Mouse (Mus musculus): ENCODE measurements at regions not wholly inside any gene's neighbourhood (a gene's known extent, or its start where the extent isn't known, plus 50 kb on each side); places are given as distances from the start of the nearest gene placed in this dataset.

DNA sequence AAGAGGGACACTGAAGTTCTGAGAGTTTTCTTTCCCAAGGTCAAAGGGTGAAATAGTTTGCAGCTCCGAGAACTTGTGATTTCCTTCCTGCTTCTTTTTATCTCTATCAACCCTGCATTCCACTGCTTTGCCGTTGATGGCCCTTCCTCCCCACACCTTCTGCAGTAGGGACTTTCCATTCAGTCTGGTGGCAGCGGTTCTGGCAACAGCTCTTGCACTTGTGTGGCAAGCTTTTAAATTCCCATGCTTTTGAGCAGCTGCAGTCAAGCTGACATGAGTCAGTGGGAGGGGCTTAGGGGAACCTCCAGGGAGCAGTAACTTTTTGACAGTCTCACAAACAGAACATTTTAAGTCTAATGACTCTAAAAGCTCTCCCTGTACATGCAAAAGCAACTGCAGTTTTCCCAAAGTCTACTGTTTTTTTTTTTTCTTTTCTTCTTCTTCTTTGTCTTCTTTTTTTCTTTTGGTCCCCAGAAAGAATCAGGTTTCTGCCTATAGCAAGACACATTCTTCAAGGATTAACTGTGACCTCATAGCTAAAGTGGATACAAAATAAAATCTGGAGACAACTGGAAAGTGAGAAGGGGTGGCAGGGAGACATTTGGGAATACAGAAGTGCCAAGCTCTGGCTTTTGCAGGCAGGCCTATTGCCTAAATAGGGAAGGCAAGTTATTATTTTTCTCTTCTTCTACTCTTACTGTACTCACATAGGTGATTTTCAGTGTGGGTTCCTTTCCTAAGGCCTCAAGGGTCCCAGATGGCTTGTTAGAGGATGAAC, 162.8 kb upstream of the Ccdc54 start:
- WGBS = 8% methylated on average over 3 of the region's 3 CpGs
- ATAC-seq (replicated peaks; ENCODE audit: low FRiP score) = no peak

DNA sequence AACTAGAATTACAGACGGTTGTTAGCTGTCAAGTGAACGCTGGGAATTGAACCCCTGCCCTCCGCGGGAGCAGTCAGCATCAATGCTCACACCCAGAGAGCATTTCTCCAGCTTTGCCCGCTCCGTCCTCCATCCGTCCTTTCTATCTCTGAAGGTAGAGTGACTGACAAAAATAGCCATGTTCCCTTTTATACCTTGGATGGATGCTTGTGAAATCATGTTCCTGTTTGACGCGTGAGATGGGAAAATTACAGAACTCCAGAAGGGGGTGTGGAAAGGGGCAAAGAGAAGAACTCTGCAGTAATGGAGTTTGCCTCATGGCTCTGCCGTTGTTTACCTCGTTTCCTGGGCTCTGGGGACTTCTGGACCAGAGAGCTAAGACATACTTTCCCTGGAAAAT, 162.1 kb upstream of the Ccdc54 start:
- Histone ChIP-seq H3K4me2 (no peak overlapping the region), H3K36me3 (ENCODE audit: control insufficient read depth, insufficient read depth, low read length) (no peaks in the 10 kb centered on the region), H3K27ac (ENCODE audit: low read depth, low read length) (no peak overlapping the region), H3K9ac (ENCODE audit: low read depth, low read length) (no peak overlapping the region), H3K4me1 (replicated peaks; ENCODE audit: control insufficient read depth, insufficient read depth, low read length) (0 out of 2 replicates have a peak, but pooled peaks cover 3% of the 10 kb centered on the region), H3K27me3 (replicated peaks; ENCODE audit: control insufficient read depth, insufficient read depth, low read length) (no peaks in the 10 kb centered on the region), H3K9me3 (ENCODE audit: control insufficient read depth, low read length) (no peaks in the 10 kb centered on the region), H3K4me3 (ENCODE audit: low read depth, low read length) (no peak overlapping the region)
- 81% methylated on average over 11 of the region's 11 CpGs for WGBS
- no peak for ATAC-seq (replicated peaks; ENCODE audit: low FRiP score)
- DNase-seq (ENCODE audit: low spot score) = no peak

More for the DNA sequence above, 162.8 kb upstream of the Ccdc54 start:
- Histone ChIP-seq H3K4me2 (no peak overlapping the region), H3K27ac (ENCODE audit: low read depth, low read length) (no peak overlapping the region), H3K4me1 (replicated peaks; ENCODE audit: control insufficient read depth, insufficient read depth, low read length) (0 out of 2 replicates have a peak, but pooled peaks cover 3% of the 10 kb centered on the region), H3K9me3 (ENCODE audit: control insufficient read depth, low read length) (no peaks in the 10 kb centered on the region), H3K36me3 (ENCODE audit: control insufficient read depth, insufficient read depth, low read length) (no peaks in the 10 kb centered on the region), H3K27me3 (replicated peaks; ENCODE audit: control insufficient read depth, insufficient read depth, low read length) (no peaks in the 10 kb centered on the region), H3K9ac (ENCODE audit: low read depth, low read length) (no peak overlapping the region), H3K4me3 (ENCODE audit: low read depth, low read length) (no peak overlapping the region)
- no peak for DNase-seq (ENCODE audit: low spot score)

- WGBS = 82% methylated on average over 10 of the region's 10 CpGs
- Histone ChIP-seq H3K27ac (ENCODE audit: low read depth, low read length) (no peak overlapping the region), H3K36me3 (ENCODE audit: control insufficient read depth, insufficient read depth, low read length) (no peaks in the 10 kb centered on the region), H3K9me3 (ENCODE audit: control insufficient read depth, low read length) (no peaks in the 10 kb centered on the region), H3K4me3 (ENCODE audit: low read depth, low read length) (no peak overlapping the region), H3K27me3 (replicated peaks; ENCODE audit: control insufficient read depth, insufficient read depth, low read length) (no peaks in the 10 kb centered on the region), H3K4me2 (no peak overlapping the region), H3K4me1 (replicated peaks; ENCODE audit: control insufficient read depth, insufficient read depth, low read length) (0 out of 2 replicates have a peak, but pooled peaks cover 3% of the 10 kb centered on the region), H3K9ac (ENCODE audit: low read depth, low read length) (no peak overlapping the region)
- no peak for ATAC-seq (replicated peaks; ENCODE audit: low FRiP score)
- no peak for DNase-seq (ENCODE audit: low spot score)
Measured at GRCm38 (mm10) chr16:50752277-50752600, 161.3 kb upstream of the Ccdc54 start.

DNA sequence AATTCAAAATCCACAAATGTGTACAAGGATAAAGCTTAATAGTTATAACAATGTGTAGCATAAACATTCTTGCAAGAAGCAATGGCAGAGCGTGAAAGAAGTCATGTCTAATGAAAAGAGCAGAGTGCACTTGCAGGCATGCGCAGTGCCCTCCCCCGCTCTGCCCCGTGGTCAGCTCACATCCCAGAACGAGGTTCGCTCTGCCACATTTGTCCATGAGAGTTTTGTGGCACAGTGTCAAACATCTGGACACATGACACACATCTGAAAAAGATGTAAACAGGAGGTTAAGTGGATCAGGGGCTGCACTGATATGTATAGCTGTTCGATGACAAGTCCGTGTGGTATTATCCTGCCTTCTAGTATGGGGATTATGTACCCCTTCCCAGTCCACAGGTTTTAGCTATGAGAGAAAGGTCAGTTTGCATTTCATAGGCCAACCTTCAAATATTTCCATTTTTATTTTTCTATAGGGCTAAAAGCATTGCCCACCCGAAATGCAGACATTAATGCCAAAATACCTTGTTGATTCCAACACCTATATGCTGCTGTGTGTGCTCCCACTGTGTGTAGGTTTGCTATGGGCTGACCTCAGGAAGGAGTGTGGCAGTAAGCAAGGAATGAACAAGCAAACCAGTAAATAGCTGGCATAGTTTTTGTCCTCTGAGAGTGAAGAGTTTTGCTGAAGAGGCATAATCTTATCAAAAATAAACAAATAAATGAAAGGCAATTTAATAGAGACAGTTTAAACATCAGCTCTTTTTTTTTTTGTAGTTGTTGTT, 160.7 kb upstream of the Ccdc54 start:
- ATAC-seq (replicated peaks; ENCODE audit: low FRiP score) = no peak
- Histone ChIP-seq H3K4me1 (replicated peaks; ENCODE audit: control insufficient read depth, insufficient read depth, low read length) (0 out of 2 replicates have a peak, but pooled peaks cover 3% of the 10 kb centered on the region), H3K9ac (ENCODE audit: low read depth, low read length) (no peak overlapping the region), H3K4me2 (no peak overlapping the region), H3K4me3 (ENCODE audit: low read depth, low read length) (no peak overlapping the region), H3K27me3 (replicated peaks; ENCODE audit: control insufficient read depth, insufficient read depth, low read length) (no peaks in the 10 kb centered on the region), H3K9me3 (ENCODE audit: control insufficient read depth, low read length) (no peaks in the 10 kb centered on the region), H3K36me3 (ENCODE audit: control insufficient read depth, insufficient read depth, low read length) (no peaks in the 10 kb centered on the region), H3K27ac (ENCODE audit: low read depth, low read length) (no peak overlapping the region)
- 76% methylated on average over 9 of the region's 9 CpGs for WGBS
- DNase-seq (ENCODE audit: low spot score) = no peak

DNA sequence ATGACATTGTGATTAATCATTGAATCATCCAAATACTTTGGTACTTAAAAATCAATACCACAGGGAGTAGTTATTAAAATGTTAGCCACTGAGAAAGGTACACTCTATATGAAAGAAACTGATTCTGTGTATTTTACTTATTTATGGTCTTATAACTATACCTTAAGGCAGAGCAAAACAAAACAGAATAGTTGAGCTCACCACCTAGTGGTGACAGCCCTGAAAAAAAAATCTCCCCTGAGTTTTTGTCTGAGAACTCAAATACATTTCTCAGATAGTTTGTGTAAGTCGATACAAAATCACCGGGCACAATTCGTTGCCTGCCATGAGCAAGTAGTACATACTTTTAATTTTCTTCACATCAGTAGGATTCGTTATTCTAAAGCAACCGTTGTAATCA, 156.7 kb upstream of the Ccdc54 start:
- Histone ChIP-seq H3K36me3 (ENCODE audit: control insufficient read depth, insufficient read depth, low read length) (no peaks in the 10 kb centered on the region), H3K4me3 (ENCODE audit: low read depth, low read length) (no peak overlapping the region), H3K4me2 (no peak overlapping the region), H3K27me3 (replicated peaks; ENCODE audit: control insufficient read depth, insufficient read depth, low read length) (no peaks in the 10 kb centered on the region; the same call in 1 of the 2 replicates), H3K27ac (ENCODE audit: low read depth, low read length) (no peak overlapping the region), H3K9ac (ENCODE audit: low read depth, low read length) (no peak overlapping the region), H3K9me3 (ENCODE audit: control insufficient read depth, low read length) (no peaks in the 10 kb centered on the region), H3K4me1 (replicated peaks; ENCODE audit: control insufficient read depth, insufficient read depth, low read length) (no peaks in the 10 kb centered on the region)
- 87% methylated on average over 5 of the region's 5 CpGs for WGBS
- DNase-seq (ENCODE audit: low spot score) = no peak
- ATAC-seq (replicated peaks; ENCODE audit: low FRiP score) = no peak

- 39% methylated on average over 2 of the region's 2 CpGs for WGBS
- Histone ChIP-seq H3K27ac (ENCODE audit: low read depth, low read length) (no peak overlapping the region), H3K27me3 (replicated peaks; ENCODE audit: control insufficient read depth, insufficient read depth, low read length) (no peaks in the 10 kb centered on the region; the same call in 1 of the 2 replicates), H3K4me3 (ENCODE audit: low read depth, low read length) (no peak overlapping the region), H3K4me2 (no peak overlapping the region), H3K36me3 (ENCODE audit: control insufficient read depth, insufficient read depth, low read length) (no peaks in the 10 kb centered on the region), H3K9me3 (ENCODE audit: control insufficient read depth, low read length) (no peaks in the 10 kb centered on the region), H3K4me1 (replicated peaks; ENCODE audit: control insufficient read depth, insufficient read depth, low read length) (no peaks in the 10 kb centered on the region), H3K9ac (ENCODE audit: low read depth, low read length) (no peak overlapping the region)
- DNase-seq (ENCODE audit: low spot score) (no peak), ATAC-seq (replicated peaks; ENCODE audit: low FRiP score) (no peak)
Measured at GRCm38 (mm10) chr16:50745723-50746122, 154.8 kb upstream of the Ccdc54 start.

DNA sequence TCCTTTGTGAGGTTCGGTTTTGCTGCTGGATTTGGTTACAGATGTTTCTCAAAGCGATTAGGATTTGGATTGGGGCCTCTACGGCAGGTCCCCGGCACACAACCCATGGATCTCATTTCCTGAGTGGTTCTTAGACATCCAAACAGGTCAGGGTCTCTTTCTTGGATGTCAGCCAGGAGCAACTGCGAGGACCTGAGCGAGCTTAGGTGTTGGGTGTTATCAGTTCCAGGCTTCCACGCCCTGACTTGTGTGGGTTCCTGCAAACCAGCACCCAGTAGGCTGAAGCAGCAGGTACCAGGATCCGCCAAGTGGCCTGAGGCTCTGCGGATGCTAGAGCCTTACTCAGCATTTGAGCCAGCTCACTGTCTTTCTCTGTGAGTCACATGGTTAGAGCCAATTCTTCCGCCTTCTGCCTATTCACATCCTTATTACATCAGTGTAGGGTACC, 146.5 kb upstream of the Ccdc54 start:
- Histone ChIP-seq H3K9me3 (ENCODE audit: control insufficient read depth, low read length) (no peaks in the 10 kb centered on the region), H3K36me3 (ENCODE audit: control insufficient read depth, insufficient read depth, low read length) (no peaks in the 10 kb centered on the region), H3K9ac (ENCODE audit: low read depth, low read length) (peak overlapping the region; percentile 60), H3K27me3 (replicated peaks; ENCODE audit: control insufficient read depth, insufficient read depth, low read length) (no peaks in the 10 kb centered on the region), H3K4me1 (replicated peaks; ENCODE audit: control insufficient read depth, insufficient read depth, low read length) (peaks cover 5% of the 10 kb centered on the region; the same call in 1 of the 2 replicates), H3K27ac (ENCODE audit: low read depth, low read length) (no peak overlapping the region), H3K4me2 (peak overlapping the region; percentile 78), H3K4me3 (ENCODE audit: low read depth, low read length) (peak overlapping the region; percentile 52)
- peak; percentile 39 for DNase-seq (ENCODE audit: low spot score)
- no peak for ATAC-seq (replicated peaks; ENCODE audit: low FRiP score)
- WGBS = 28% methylated on average over 10 of the region's 10 CpGs

GRCm38 (mm10) chr16:50736151-50737047, 145.4 kb upstream of the Ccdc54 start:
- H3K36me3 ChIP-seq (ENCODE audit: control insufficient read depth, insufficient read depth, low read length) = no peaks in the 10 kb centered on the region
- 8% methylated on average over 21 of the region's 21 CpGs for WGBS
- peak overlapping the region; percentile 52 for H3K4me3 ChIP-seq (ENCODE audit: low read depth, low read length)
- no peaks in the 10 kb centered on the region for H3K9me3 ChIP-seq (ENCODE audit: control insufficient read depth, low read length)
- H3K27me3 ChIP-seq (replicated peaks; ENCODE audit: control insufficient read depth, insufficient read depth, low read length) = no peaks in the 10 kb centered on the region
- peak; percentile 80 for DNase-seq (ENCODE audit: low spot score)
- H3K4me1 ChIP-seq (replicated peaks; ENCODE audit: control insufficient read depth, insufficient read depth, low read length) = peaks cover 8% of the 10 kb centered on the region; the same call in 1 of the 2 replicates
- peak overlapping the region; percentile 60 for H3K9ac ChIP-seq (ENCODE audit: low read depth, low read length)
- peak overlapping the region; percentile 78 for H3K4me2 ChIP-seq
- no peak overlapping the region for H3K27ac ChIP-seq (ENCODE audit: low read depth, low read length)
- ATAC-seq (replicated peaks; ENCODE audit: low FRiP score) = peak; percentile 83
